Mouse (Mus musculus): ENCODE results near the gene Olfr691. TPM values are rescaled to one million over a fixed set of nuclear protein-coding genes. Genes with fewer than 3 reads are reported as not detected.
"Not testable (repeated sequence)": the region's sequence is repeated elsewhere in the genome, so short reads cannot be mapped to it uniquely, and the experiment has no call there.

Gene Olfr691
- polyA plus RNA-seq, 1 experiment from 2014 or later, result not detected

- H3K4me1 ChIP-seq (ENCODE audit: control insufficient read depth, low read depth, low read length), result no peaks in the 10 kb centered on the region
- H3K36me3 ChIP-seq (ENCODE audit: control insufficient read depth, insufficient read depth), result 0 out of 2 replicates have a peak, but pooled peaks cover 3% of the 10 kb centered on the region
- H3K4me3 ChIP-seq (ENCODE audit: low read depth, low read length), result no peak within 1 kb of the TSS
- H3K9ac ChIP-seq (ENCODE audit: low read depth, low read length), result no peak within 1 kb of the TSS
- no peaks in the 10 kb centered on the region for H3K9me3 ChIP-seq (replicated peaks; ENCODE audit: control insufficient read depth, low read length)
- 50% methylated on average over 1 of the region's 1 CpGs for WGBS (ENCODE audit: insufficient replicate concordance)
- H3K27ac ChIP-seq (ENCODE audit: low read length), result no peak within 1 kb of the TSS
- H3K4me2 ChIP-seq (ENCODE audit: low read depth, low read length), result no peak within 1 kb of the TSS
- no peak for ATAC-seq (ENCODE audit: low read depth)
- H3K27me3 ChIP-seq (ENCODE audit: control insufficient read depth, insufficient read depth, low read depth, low read length), result no peaks in the 10 kb centered on the region
These were observed 25.9 kb upstream of the Olfr691 start, which contains the start of gene Olfr692 for GRCm38 (mm10) chr7:105367930-105368329. TSS of gene Olfr692 (plus strand) at chr7:105368230.

GRCm38 (mm10) chr7:105367268-105367667, 25.2 kb upstream of the Olfr691 start:
- Histone ChIP-seq H3K27ac (ENCODE audit: low read length) (no peak overlapping the region), H3K27me3 (ENCODE audit: control insufficient read depth, insufficient read depth, low read depth, low read length) (no peaks in the 10 kb centered on the region), H3K36me3 (ENCODE audit: control insufficient read depth, insufficient read depth) (0 out of 2 replicates have a peak, but pooled peaks cover 3% of the 10 kb centered on the region), H3K4me3 (ENCODE audit: low read depth, low read length) (no peak overlapping the region), H3K4me2 (ENCODE audit: low read depth, low read length) (no peak overlapping the region), H3K9me3 (replicated peaks; ENCODE audit: control insufficient read depth, low read length) (no peaks in the 10 kb centered on the region), H3K9ac (ENCODE audit: low read depth, low read length) (no peak overlapping the region), H3K4me1 (ENCODE audit: control insufficient read depth, low read depth, low read length) (no peaks in the 10 kb centered on the region)
- no peak for ATAC-seq (ENCODE audit: low read depth)
- 61% methylated on average over 5 of the region's 5 CpGs for WGBS (ENCODE audit: insufficient replicate concordance)

GRCm38 (mm10) chr7:105361713-105362112, 19.6 kb upstream of the Olfr691 start:
- no peak overlapping the region for H3K4me3 ChIP-seq (ENCODE audit: low read depth, low read length)
- H3K27ac ChIP-seq (ENCODE audit: low read length), result no peak overlapping the region
- H3K9ac ChIP-seq (ENCODE audit: low read depth, low read length), result no peak overlapping the region
- H3K4me1 ChIP-seq (ENCODE audit: control insufficient read depth, low read depth, low read length), result no peaks in the 10 kb centered on the region
- no peaks in the 10 kb centered on the region for H3K27me3 ChIP-seq (ENCODE audit: control insufficient read depth, insufficient read depth, low read depth, low read length)
- ATAC-seq (ENCODE audit: low read depth), result no peak
- WGBS (ENCODE audit: insufficient replicate concordance), result 59% methylated on average over 2 of the region's 2 CpGs
- no peaks in the 10 kb centered on the region for H3K36me3 ChIP-seq (ENCODE audit: control insufficient read depth, insufficient read depth)
- no peak overlapping the region for H3K4me2 ChIP-seq (ENCODE audit: low read depth, low read length)
- H3K9me3 ChIP-seq (replicated peaks; ENCODE audit: control insufficient read depth, low read length), result no peaks in the 10 kb centered on the region

GRCm38 (mm10) chr7:105356487-105356886, 14.4 kb upstream of the Olfr691 start:
- WGBS (ENCODE audit: insufficient replicate concordance), result 76% methylated on average over 1 of the region's 2 CpGs
- not testable (repeated sequence) for H3K4me1 ChIP-seq (ENCODE audit: control insufficient read depth, low read depth, low read length)

GRCm38 (mm10) chr7:105356064-105356463, 14.0 kb upstream of the Olfr691 start:
- not testable (repeated sequence) for H3K9ac ChIP-seq (ENCODE audit: low read depth, low read length); H3K9me3 ChIP-seq (replicated peaks; ENCODE audit: control insufficient read depth, low read length); H3K27ac ChIP-seq (ENCODE audit: low read length); ATAC-seq (ENCODE audit: low read depth); H3K4me2 ChIP-seq (ENCODE audit: low read depth, low read length); H3K4me1 ChIP-seq (ENCODE audit: control insufficient read depth, low read depth, low read length); H3K36me3 ChIP-seq (ENCODE audit: control insufficient read depth, insufficient read depth); H3K27me3 ChIP-seq (ENCODE audit: control insufficient read depth, insufficient read depth, low read depth, low read length); H3K4me3 ChIP-seq (ENCODE audit: low read depth, low read length)
- WGBS (ENCODE audit: insufficient replicate concordance), result no CpG with 5 or more reads among the region's 5 CpGs

More at GRCm38 (mm10) chr7:105356487-105356886, 14.4 kb upstream of the Olfr691 start:
- not testable (repeated sequence) for H3K4me3 ChIP-seq (ENCODE audit: low read depth, low read length); H3K27ac ChIP-seq (ENCODE audit: low read length); H3K9me3 ChIP-seq (replicated peaks; ENCODE audit: control insufficient read depth, low read length); H3K36me3 ChIP-seq (ENCODE audit: control insufficient read depth, insufficient read depth); H3K4me2 ChIP-seq (ENCODE audit: low read depth, low read length); ATAC-seq (ENCODE audit: low read depth); H3K27me3 ChIP-seq (ENCODE audit: control insufficient read depth, insufficient read depth, low read depth, low read length); H3K9ac ChIP-seq (ENCODE audit: low read depth, low read length)

GRCm38 (mm10) chr7:105342752-105343151, 682 bp upstream of the Olfr691 start:
- H3K4me2 ChIP-seq (ENCODE audit: low read depth, low read length), result no peak overlapping the region
- no peaks in the 10 kb centered on the region for H3K9me3 ChIP-seq (replicated peaks; ENCODE audit: control insufficient read depth, low read length)
- 56% methylated on average over 2 of the region's 2 CpGs for WGBS (ENCODE audit: insufficient replicate concordance)
- no peaks in the 10 kb centered on the region for H3K4me1 ChIP-seq (ENCODE audit: control insufficient read depth, low read depth, low read length)
- H3K4me3 ChIP-seq (ENCODE audit: low read depth, low read length), result no peak overlapping the region
- no peaks in the 10 kb centered on the region for H3K36me3 ChIP-seq (ENCODE audit: control insufficient read depth, insufficient read depth)
- H3K27ac ChIP-seq (ENCODE audit: low read length), result no peak overlapping the region
- no peaks in the 10 kb centered on the region for H3K27me3 ChIP-seq (ENCODE audit: control insufficient read depth, insufficient read depth, low read depth, low read length)
- ATAC-seq (ENCODE audit: low read depth), result no peak
- no peak overlapping the region for H3K9ac ChIP-seq (ENCODE audit: low read depth, low read length)

GRCm38 (mm10) chr7:105334004-105334403, 8.1 kb downstream of the Olfr691 start, which contains the start of gene Olfr690:
TSS of gene Olfr690 (minus strand) at chr7:105334104.
- no peak within 1 kb of the TSS for H3K9ac ChIP-seq (ENCODE audit: low read depth, low read length)
- H3K4me3 ChIP-seq (ENCODE audit: low read depth, low read length), result no peak within 1 kb of the TSS
- ATAC-seq (ENCODE audit: low read depth), result no peak
- no peaks in the 10 kb centered on the region for H3K36me3 ChIP-seq (ENCODE audit: control insufficient read depth, insufficient read depth)
- no peaks in the 10 kb centered on the region for H3K9me3 ChIP-seq (replicated peaks; ENCODE audit: control insufficient read depth, low read length)
- H3K4me1 ChIP-seq (ENCODE audit: control insufficient read depth, low read depth, low read length), result no peaks in the 10 kb centered on the region
- H3K4me2 ChIP-seq (ENCODE audit: low read depth, low read length), result no peak within 1 kb of the TSS
- 65% methylated on average over 1 of the region's 1 CpGs for WGBS (ENCODE audit: insufficient replicate concordance)
- no peaks in the 10 kb centered on the region for H3K27me3 ChIP-seq (ENCODE audit: control insufficient read depth, insufficient read depth, low read depth, low read length)
- no peak within 1 kb of the TSS for H3K27ac ChIP-seq (ENCODE audit: low read length)

GRCm38 (mm10) chr7:105325302-105325701, 16.8 kb downstream of the Olfr691 start:
- Histone ChIP-seq H3K9ac (ENCODE audit: low read depth, low read length) (no peak overlapping the region), H3K9me3 (replicated peaks; ENCODE audit: control insufficient read depth, low read length) (no peaks in the 10 kb centered on the region), H3K27me3 (ENCODE audit: control insufficient read depth, insufficient read depth, low read depth, low read length) (no peaks in the 10 kb centered on the region), H3K27ac (ENCODE audit: low read length) (no peak overlapping the region), H3K4me3 (ENCODE audit: low read depth, low read length) (no peak overlapping the region), H3K36me3 (ENCODE audit: control insufficient read depth, insufficient read depth) (no peaks in the 10 kb centered on the region), H3K4me1 (ENCODE audit: control insufficient read depth, low read depth, low read length) (no peaks in the 10 kb centered on the region), H3K4me2 (ENCODE audit: low read depth, low read length) (no peak overlapping the region)
- ATAC-seq (ENCODE audit: low read depth), result no peak
- 47% methylated on average over 2 of the region's 2 CpGs for WGBS (ENCODE audit: insufficient replicate concordance)

GRCm38 (mm10) chr7:105310865-105311264, 31.2 kb downstream of the Olfr691 start, which contains the start of gene Olfr689:
TSS of gene Olfr689 (plus strand) at chr7:105311165.
- ATAC-seq (ENCODE audit: low read depth), result no peak
- Histone ChIP-seq H3K9me3 (replicated peaks; ENCODE audit: control insufficient read depth, low read length) (no peaks in the 10 kb centered on the region), H3K4me3 (ENCODE audit: low read depth, low read length) (no peak within 1 kb of the TSS), H3K27ac (ENCODE audit: low read length) (no peak within 1 kb of the TSS), H3K4me1 (ENCODE audit: control insufficient read depth, low read depth, low read length) (no peaks in the 10 kb centered on the region), H3K4me2 (ENCODE audit: low read depth, low read length) (no peak within 1 kb of the TSS), H3K9ac (ENCODE audit: low read depth, low read length) (no peak within 1 kb of the TSS), H3K36me3 (ENCODE audit: control insufficient read depth, insufficient read depth) (no peaks in the 10 kb centered on the region), H3K27me3 (ENCODE audit: control insufficient read depth, insufficient read depth, low read depth, low read length) (no peaks in the 10 kb centered on the region)
- 40% methylated on average over 1 of the region's 1 CpGs for WGBS (ENCODE audit: insufficient replicate concordance)
